Mouse (Mus musculus): ENCODE data around the gene Tlk2. TPM values are rescaled to one million over a fixed set of nuclear protein-coding genes. Genes with fewer than 3 reads are reported as not detected.

Gene Tlk2
- polyA plus RNA-seq, 1 experiment from 2014 or later, result 10.5 TPM

DNA sequence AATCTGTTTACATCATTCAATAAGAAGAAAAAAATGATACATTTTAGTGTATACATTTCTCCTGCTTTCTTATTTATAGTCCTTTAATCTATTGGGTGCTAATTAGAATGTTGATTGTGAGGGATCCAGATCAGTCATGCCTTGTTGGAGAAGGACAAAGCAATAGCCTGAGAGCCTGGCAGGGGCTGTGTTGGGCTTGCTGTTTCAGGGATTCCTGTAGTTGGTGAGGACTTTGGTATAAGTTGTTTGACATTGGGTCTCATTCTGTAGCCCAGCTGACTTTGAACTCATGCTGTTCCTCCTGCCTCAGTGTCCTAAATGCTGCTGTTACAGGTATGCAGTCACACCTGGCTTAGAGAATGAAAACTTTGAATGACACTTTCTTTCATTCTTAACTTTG, 85.9 kb downstream of the Tlk2 start:
- Histone ChIP-seq H3K4me3 (no peak overlapping the region), H3K9ac (no peak overlapping the region), H3K36me3 (peaks cover 41% of the 10 kb centered on the region), H3K27ac (no peak overlapping the region), H3K4me2 (no peak overlapping the region), H3K4me1 (replicated peaks) (no peaks in the 10 kb centered on the region), H3K9me3 (replicated peaks) (no peaks in the 10 kb centered on the region), H3K27me3 (no peaks in the 10 kb centered on the region)
- no peak for ATAC-seq (replicated peaks; ENCODE audit: insufficient number of reproducible peaks, insufficient read depth, low FRiP score, low read depth)

DNA sequence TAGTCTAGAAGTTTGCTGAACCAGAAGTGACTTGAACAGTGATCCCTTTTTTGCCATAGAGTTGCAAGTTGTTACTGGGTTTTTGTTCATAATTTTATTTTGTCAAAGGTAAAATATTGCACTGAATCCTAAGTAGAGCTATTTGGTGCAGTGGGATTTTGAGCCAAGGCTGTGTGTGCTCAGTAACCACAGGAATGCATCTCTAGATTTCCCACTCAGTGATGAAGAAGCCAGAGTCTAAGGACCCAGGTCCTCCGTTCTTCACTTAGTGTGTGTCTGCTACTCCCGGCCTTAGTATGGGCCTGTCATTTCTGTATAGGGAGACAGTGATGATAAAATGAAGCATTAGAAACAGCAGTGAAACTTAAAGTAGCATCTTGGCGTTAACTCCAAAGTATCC, 86.4 kb downstream of the Tlk2 start:
- Histone ChIP-seq H3K9ac (no peak overlapping the region), H3K36me3 (peaks cover 44% of the 10 kb centered on the region), H3K4me2 (no peak overlapping the region), H3K9me3 (replicated peaks) (no peaks in the 10 kb centered on the region), H3K27me3 (no peaks in the 10 kb centered on the region), H3K4me1 (replicated peaks) (no peaks in the 10 kb centered on the region), H3K4me3 (no peak overlapping the region), H3K27ac (no peak overlapping the region)
- ATAC-seq (replicated peaks; ENCODE audit: insufficient number of reproducible peaks, insufficient read depth, low FRiP score, low read depth), result no peak
- WGBS, result 82% methylated on average over 3 of the region's 3 CpGs

DNA sequence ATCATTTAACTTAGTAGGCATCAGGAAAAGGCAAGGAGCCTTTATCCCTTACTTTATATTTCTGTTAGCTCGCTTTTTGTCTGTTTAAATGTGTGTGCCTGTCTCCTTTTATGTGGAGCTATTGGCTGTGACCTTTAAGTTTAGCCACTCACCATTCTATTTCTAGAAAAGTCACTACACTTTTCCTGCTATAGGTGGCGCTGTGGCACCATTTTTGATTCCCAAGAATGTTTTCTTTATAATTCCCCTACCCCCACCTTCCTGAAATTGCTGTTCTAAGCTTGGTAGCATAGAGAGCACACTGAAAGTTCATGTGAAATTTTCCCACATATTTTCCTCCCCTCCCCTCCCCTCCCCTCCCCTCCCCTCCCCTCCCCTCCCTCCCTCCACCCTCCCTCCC, 91.5 kb downstream of the Tlk2 start:
- no peak overlapping the region for H3K27ac ChIP-seq
- no peak overlapping the region for H3K4me3 ChIP-seq
- H3K4me1 ChIP-seq (replicated peaks), result no peaks in the 10 kb centered on the region
- no peaks in the 10 kb centered on the region for H3K27me3 ChIP-seq
- WGBS, result 13% methylated on average over 2 of the region's 2 CpGs
- peaks cover 38% of the 10 kb centered on the region for H3K36me3 ChIP-seq
- no peaks in the 10 kb centered on the region for H3K9me3 ChIP-seq (replicated peaks)
- H3K4me2 ChIP-seq, result no peak overlapping the region
- no peak overlapping the region for H3K9ac ChIP-seq
- ATAC-seq (replicated peaks; ENCODE audit: insufficient number of reproducible peaks, insufficient read depth, low FRiP score, low read depth), result no peak

DNA sequence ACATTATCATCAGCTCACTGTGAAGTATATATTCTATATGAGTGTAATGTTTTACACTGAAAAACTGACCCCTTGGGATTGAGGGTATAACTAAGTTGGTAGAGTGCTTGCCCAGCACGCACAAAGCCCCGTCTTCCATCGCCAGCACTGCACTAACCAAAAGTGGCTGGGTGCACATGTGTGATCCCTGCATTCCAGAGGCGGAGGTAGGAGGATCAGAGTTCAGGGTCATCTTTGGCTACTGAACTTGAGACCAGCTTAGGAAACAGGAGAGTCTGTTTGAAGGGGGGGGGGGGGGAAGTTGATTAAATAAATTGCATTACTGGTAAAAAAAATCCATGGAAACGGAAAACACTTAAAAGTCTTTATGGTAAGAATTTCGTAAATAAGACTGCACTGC, 101.8 kb downstream of the Tlk2 start:
- 84% methylated on average over 6 of the region's 6 CpGs for WGBS
- no peaks in the 10 kb centered on the region for H3K9me3 ChIP-seq (replicated peaks)
- H3K4me3 ChIP-seq, result no peak overlapping the region
- peaks cover 15% of the 10 kb centered on the region for H3K4me1 ChIP-seq (replicated peaks)
- ATAC-seq (replicated peaks; ENCODE audit: insufficient number of reproducible peaks, insufficient read depth, low FRiP score, low read depth), result no peak
- no peak overlapping the region for H3K4me2 ChIP-seq
- H3K27me3 ChIP-seq, result no peaks in the 10 kb centered on the region
- H3K36me3 ChIP-seq, result peaks cover 47% of the 10 kb centered on the region
- no peak overlapping the region for H3K27ac ChIP-seq
- H3K9ac ChIP-seq, result no peak overlapping the region

DNA sequence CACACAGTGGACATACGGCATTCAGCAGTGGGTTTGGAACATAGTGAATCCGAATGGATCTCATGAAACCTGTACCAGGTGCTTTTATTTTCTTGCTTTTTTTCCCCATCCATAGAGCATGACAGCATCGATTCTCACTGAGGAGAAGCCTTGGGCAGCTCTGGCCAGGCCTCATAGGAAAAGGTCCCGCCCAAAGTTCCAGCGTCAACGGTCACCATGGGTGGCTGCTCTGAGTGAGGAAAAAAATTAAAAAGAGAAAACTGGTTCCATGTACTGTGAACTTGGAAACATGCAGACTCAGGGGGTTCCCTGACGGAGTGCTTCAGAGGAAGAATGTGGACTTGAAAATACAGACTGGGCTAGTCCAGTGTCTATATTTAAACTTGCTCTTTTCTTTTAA, 102.7 kb downstream of the Tlk2 start:
- WGBS, result 78% methylated on average over 7 of the region's 7 CpGs
- Histone ChIP-seq H3K27me3 (no peaks in the 10 kb centered on the region), H3K4me3 (no peak overlapping the region), H3K36me3 (peaks cover 39% of the 10 kb centered on the region), H3K9me3 (replicated peaks) (no peaks in the 10 kb centered on the region), H3K27ac (no peak overlapping the region), H3K4me2 (no peak overlapping the region), H3K4me1 (replicated peaks) (peaks cover 21% of the 10 kb centered on the region), H3K9ac (no peak overlapping the region)
- ATAC-seq (replicated peaks; ENCODE audit: insufficient number of reproducible peaks, insufficient read depth, low FRiP score, low read depth), result no peak

DNA sequence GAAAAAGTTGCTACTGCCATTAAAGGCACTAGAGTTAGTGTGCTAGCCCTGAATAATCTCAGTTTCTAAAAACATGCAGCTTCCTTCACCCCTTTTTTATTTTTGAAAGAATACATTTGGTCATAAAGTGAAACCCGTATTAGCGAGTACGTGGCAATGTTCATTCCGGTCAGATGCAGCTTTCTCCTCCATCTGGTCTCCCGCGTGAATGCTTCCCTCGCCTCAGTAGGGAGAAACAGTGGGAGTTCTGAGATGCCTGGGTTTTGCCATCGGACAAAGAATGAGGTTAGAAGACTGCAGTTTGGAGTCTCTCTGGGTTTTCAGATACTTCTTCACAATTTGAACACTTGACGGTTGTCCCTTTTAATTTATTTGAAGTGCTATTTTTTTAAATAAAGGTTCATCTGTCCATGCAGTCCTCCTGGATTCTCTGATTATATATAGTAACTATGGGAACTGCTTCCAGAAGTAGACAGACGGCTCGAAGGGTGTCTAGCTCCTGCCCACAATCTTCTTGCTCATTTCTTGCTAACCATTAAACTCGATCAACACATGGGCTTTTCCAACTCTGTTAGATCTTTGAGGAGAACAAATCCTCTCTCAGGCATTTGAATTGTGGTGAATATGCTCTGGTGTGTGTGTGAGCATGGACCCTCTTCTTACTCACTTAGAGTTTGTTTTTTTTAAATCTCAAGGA, 103.3 kb downstream of the Tlk2 start:
- H3K36me3 ChIP-seq, result peaks cover 32% of the 10 kb centered on the region
- WGBS, result 70% methylated on average over 12 of the region's 12 CpGs
- H3K27me3 ChIP-seq, result no peaks in the 10 kb centered on the region
- H3K4me2 ChIP-seq, result no peak overlapping the region
- peaks cover 21% of the 10 kb centered on the region for H3K4me1 ChIP-seq (replicated peaks)
- H3K27ac ChIP-seq, result peak overlapping the region; percentile 48; the same call in 1 of the 2 replicates
- H3K9ac ChIP-seq, result no peak overlapping the region
- no peak for ATAC-seq (replicated peaks; ENCODE audit: insufficient number of reproducible peaks, insufficient read depth, low FRiP score, low read depth)
- no peak overlapping the region for H3K4me3 ChIP-seq
- no peaks in the 10 kb centered on the region for H3K9me3 ChIP-seq (replicated peaks)

DNA sequence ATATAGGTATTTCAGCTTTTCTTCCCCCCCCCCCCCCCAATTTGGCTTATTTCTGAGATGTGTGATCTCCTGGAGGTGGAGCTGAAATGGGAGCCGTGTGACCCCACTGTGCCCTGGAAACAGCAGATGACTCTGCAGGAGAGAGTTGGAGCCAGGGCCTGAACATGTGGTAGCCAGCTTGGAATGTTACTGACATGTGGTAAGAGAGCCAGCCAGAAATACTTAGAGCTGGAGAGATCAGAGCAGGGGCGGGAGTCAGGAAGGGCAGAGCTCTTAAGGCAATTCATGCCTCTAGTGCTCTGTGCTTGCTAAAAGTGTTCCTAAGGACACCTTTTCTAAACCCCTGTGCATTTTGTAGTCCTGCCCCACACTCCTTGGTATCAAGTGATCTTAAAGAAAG, 103.9 kb downstream of the Tlk2 start:
- no peak overlapping the region for H3K4me3 ChIP-seq
- H3K27ac ChIP-seq, result peak overlapping the region; percentile 48
- WGBS, result 32% methylated on average over 2 of the region's 2 CpGs
- peaks cover 27% of the 10 kb centered on the region for H3K36me3 ChIP-seq
- peak; percentile 79; the same call in 1 of the 2 replicates for ATAC-seq (replicated peaks; ENCODE audit: insufficient number of reproducible peaks, insufficient read depth, low FRiP score, low read depth)
- no peaks in the 10 kb centered on the region for H3K9me3 ChIP-seq (replicated peaks)
- peaks cover 21% of the 10 kb centered on the region for H3K4me1 ChIP-seq (replicated peaks)
- H3K4me2 ChIP-seq, result no peak overlapping the region
- no peak overlapping the region for H3K9ac ChIP-seq
- no peaks in the 10 kb centered on the region for H3K27me3 ChIP-seq

DNA sequence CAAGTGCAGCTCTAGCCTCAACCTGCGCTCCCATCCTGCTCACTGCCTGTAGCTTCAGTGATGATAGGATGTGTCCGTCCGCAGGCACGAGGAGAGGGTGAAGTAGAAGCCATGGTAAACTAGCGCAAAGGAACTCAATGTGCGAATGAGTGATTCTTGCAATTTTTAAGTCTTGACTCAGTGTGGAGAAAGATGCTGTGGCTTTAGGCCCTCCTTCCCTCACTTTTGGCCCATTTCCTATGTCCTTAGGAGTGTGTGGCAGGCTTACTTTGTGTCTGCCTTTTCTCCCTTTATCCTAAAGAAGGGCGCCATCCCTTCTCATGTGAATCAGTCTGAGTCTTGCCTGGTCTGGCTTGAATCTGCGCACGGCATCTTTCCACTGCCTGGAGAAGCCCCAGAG, 104.4 kb downstream of the Tlk2 start:
- ATAC-seq (replicated peaks; ENCODE audit: insufficient number of reproducible peaks, insufficient read depth, low FRiP score, low read depth), result no peak
- H3K4me2 ChIP-seq, result no peak overlapping the region
- peak overlapping the region; percentile 48 for H3K27ac ChIP-seq
- H3K36me3 ChIP-seq, result peaks cover 27% of the 10 kb centered on the region
- H3K27me3 ChIP-seq, result no peaks in the 10 kb centered on the region
- no peak overlapping the region for H3K4me3 ChIP-seq
- no peak overlapping the region for H3K9ac ChIP-seq
- WGBS, result 86% methylated on average over 9 of the region's 9 CpGs
- peaks cover 21% of the 10 kb centered on the region for H3K4me1 ChIP-seq (replicated peaks)
- H3K9me3 ChIP-seq (replicated peaks), result no peaks in the 10 kb centered on the region

DNA sequence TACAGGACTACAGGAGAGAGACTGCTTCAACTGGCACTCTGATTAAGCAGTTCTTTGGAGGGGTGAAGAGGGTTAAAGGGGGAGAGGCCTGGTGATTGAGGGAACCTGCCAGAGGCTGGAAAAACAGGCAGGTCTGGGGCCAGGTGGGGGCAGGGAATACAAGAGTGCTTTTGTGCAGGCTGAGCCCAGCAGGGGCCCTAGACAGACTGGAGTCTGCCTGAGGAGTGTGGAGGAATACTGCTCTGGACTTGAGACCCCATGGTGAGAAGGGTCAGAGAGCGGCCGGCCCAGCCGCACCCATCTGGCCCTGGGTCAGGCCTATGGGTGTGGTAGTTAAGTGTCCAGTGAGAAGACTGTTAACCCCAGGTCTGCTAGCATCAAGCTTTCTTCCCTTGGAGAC, 107.1 kb downstream of the Tlk2 start:
- Histone ChIP-seq H3K36me3 (peaks cover 15% of the 10 kb centered on the region), H3K4me2 (no peak overlapping the region)

DNA sequence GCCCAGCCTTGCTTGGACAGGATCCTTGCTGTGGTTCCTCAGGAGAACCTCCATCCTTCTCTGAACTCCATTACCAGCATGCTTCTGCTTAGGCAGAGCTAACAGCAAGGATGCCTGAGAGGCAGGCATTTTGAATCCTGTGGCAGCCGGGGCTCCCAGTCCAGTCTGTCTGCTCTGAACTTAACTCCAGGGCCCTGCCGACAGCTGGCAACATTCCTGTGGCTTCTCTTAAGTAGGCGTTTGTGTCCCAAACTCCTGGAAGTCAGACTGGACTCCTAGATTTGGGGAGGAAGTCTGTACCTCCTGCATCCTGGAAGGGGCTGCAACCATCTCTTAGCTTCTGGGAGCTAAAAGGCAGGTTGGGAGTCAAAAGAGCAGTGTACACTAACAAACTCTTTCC, 110.8 kb downstream of the Tlk2 start:
- H3K4me3 ChIP-seq, result no peak overlapping the region
- no peak overlapping the region for H3K9ac ChIP-seq
- H3K4me1 ChIP-seq (replicated peaks), result peaks cover 39% of the 10 kb centered on the region
- ATAC-seq (replicated peaks; ENCODE audit: insufficient number of reproducible peaks, insufficient read depth, low FRiP score, low read depth), result no peak
- no peak overlapping the region for H3K4me2 ChIP-seq
- WGBS, result 23% methylated on average over 3 of the region's 3 CpGs
- H3K27me3 ChIP-seq, result peaks cover 13% of the 10 kb centered on the region
- peaks cover 8% of the 10 kb centered on the region; the same call in 1 of the 2 replicates for H3K36me3 ChIP-seq
- H3K27ac ChIP-seq, result no peak overlapping the region
- H3K9me3 ChIP-seq (replicated peaks), result no peaks in the 10 kb centered on the region

More for the DNA sequence above, 107.1 kb downstream of the Tlk2 start:
- WGBS, result 52% methylated on average over 3 of the region's 3 CpGs
- Histone ChIP-seq H3K27ac (peak overlapping the region; percentile 28; the same call in 1 of the 2 replicates), H3K9ac (no peak overlapping the region), H3K4me3 (no peak overlapping the region), H3K27me3 (no peaks in the 10 kb centered on the region; the same call in 1 of the 2 replicates), H3K4me1 (replicated peaks) (peaks cover 22% of the 10 kb centered on the region), H3K9me3 (replicated peaks) (no peaks in the 10 kb centered on the region)
- ATAC-seq (replicated peaks; ENCODE audit: insufficient number of reproducible peaks, insufficient read depth, low FRiP score, low read depth), result no peak

DNA sequence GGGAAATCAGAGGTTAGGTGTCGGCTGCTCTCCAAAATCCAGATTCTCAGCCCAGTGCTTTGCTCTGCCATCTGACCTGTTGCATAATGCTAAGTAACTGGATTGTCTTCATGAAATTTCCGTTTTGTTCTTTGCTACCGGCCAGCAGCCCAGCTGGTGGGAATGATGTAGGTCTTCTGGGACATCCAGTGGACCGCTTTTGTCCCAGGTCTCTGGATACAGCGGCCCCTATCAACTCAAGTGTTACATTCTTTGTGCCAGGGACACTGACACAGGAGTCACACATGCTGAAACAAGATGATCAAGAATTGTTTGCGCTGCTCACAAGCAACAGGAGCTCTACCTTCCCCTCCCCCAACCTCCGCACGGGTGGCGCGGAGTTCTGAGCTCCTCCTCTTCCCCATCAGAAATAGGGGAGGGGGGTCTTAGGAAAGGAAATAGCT, 113.1 kb downstream of the Tlk2 start:
- Histone ChIP-seq H3K36me3 (0 out of 2 replicates have a peak, but pooled peaks cover 3% of the 10 kb centered on the region), H3K4me3 (peak overlapping the region; percentile 68), H3K4me1 (replicated peaks) (peaks cover 35% of the 10 kb centered on the region), H3K9ac (0 out of 2 replicates have a peak overlapping the region, but pooled peaks have one; percentile 66), H3K27ac (peak overlapping the region; percentile 83), H3K27me3 (peaks cover 13% of the 10 kb centered on the region), H3K9me3 (replicated peaks) (no peaks in the 10 kb centered on the region), H3K4me2 (peak overlapping the region; percentile 97)
- WGBS, result 14% methylated on average over 10 of the region's 10 CpGs
- ATAC-seq (replicated peaks; ENCODE audit: insufficient number of reproducible peaks, insufficient read depth, low FRiP score, low read depth), result no peak
